Mouse (Mus musculus): ENCODE data around the gene Myo6. TPM values are rescaled to one million over a fixed set of nuclear protein-coding genes. Genes with fewer than 3 reads are reported as not detected.

Myo6 gene
- total and polyA plus RNA-seq, 3 experiments, result 1.2 to 1.6 TPM; not detected in 1

DNA sequence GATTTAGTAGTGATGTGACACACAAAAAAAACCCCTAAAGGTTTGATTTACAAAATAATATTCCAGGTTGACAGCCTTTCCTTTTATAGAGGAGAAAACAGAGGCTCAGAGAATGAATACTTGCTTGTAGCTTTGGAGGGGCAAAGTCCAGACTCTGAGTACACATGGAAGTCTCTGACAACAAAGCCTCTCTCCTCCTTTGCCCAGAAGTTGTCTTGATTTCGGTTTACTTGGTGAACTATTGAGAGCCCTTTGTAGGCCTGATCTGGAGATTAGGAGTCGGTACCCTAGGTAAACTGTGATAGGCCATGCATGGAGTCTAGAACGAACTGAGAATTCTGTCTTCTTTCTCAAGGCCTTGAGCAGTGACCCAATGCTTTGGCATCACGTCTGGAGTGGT lies 2.3 kb downstream of the Myo6 start:
- H3K79me2 ChIP-seq (ENCODE audit: control insufficient read depth, insufficient read depth, low read length, poor library complexity), result no peaks in the 10 kb centered on the region
- no peak overlapping the region for H3K27ac ChIP-seq (ENCODE audit: control insufficient read depth, low read depth, low read length)
- H3K4me1 ChIP-seq (ENCODE audit: control insufficient read depth in 1 of 2, insufficient read depth in 2 of 2, low read length in 2 of 2), result peaks cover 2 to 5% of the 10 kb centered on the region in 2 experiments; a peak in 3 of 4 replicates
- no peaks in the 10 kb centered on the region; a peak in 1 of 4 replicates for H3K27me3 ChIP-seq (ENCODE audit: control insufficient read depth in 1 of 2, insufficient read depth in 2 of 2, low read length in 2 of 2)
- H3K9ac ChIP-seq (ENCODE audit: control insufficient read depth, low read depth, low read length, poor library complexity, severe bottlenecking), result no peak overlapping the region
- TF ChIP-seq MAZ (IDR thresholded peaks at IDR 0.05; ENCODE audit: low read depth, low read length) (no peak), MXI1 (IDR thresholded peaks at IDR 0.05; ENCODE audit: low read depth, low read length) (no peak), JUND (IDR thresholded peaks at IDR 0.05; ENCODE audit: low read depth, low read length) (no peak), RCOR1 (IDR thresholded peaks at IDR 0.05; ENCODE audit: low read depth, low read length) (no peak), HCFC1 (IDR thresholded peaks at IDR 0.05; ENCODE audit: low read depth, low read length) (no peak), MAFK (IDR thresholded peaks at IDR 0.05; ENCODE audit: borderline replicate concordance, low read depth, low read length) (no peak), NELFE (IDR thresholded peaks at IDR 0.05; ENCODE audit: low read depth, low read length) (no peak), USF1 (IDR thresholded peaks at IDR 0.05; ENCODE audit: low read depth, low read length) (no peak), ETS1 (IDR thresholded peaks at IDR 0.05; ENCODE audit: low read depth, low read length) (no peak), CHD1 (IDR thresholded peaks at IDR 0.05; ENCODE audit: low read depth, low read length) (no peak), SMC3 (IDR thresholded peaks at IDR 0.05; ENCODE audit: low read depth, low read length) (no peak), CHD2 (IDR thresholded peaks at IDR 0.05; ENCODE audit: low read length) (no peak), E2F4 (IDR thresholded peaks at IDR 0.05; ENCODE audit: borderline replicate concordance, low read depth, low read length) (no peak), MYC (IDR thresholded peaks at IDR 0.05; ENCODE audit: low read depth, low read length) (no peak), RAD21 (IDR thresholded peaks at IDR 0.05; ENCODE audit: low read depth, low read length) (no peak)
- H3K36me3 ChIP-seq (ENCODE audit: control insufficient read depth in 1 of 2, insufficient read depth in 2 of 2, low read length in 2 of 2), result peaks cover 0 to 11% of the 10 kb centered on the region in 2 experiments; a peak in 2 of 4 replicates
- no peaks in the 10 kb centered on the region for H3K9me3 ChIP-seq (replicated peaks; ENCODE audit: insufficient read depth, low read length)
- no peak overlapping the region for H3K4me3 ChIP-seq (ENCODE audit: control insufficient read depth in 1 of 2, insufficient read depth in 1 of 2, low read depth in 2 of 2, low read length in 2 of 2)
- no peak for DNase-seq (ENCODE audit: low read depth, low spot score)

DNA sequence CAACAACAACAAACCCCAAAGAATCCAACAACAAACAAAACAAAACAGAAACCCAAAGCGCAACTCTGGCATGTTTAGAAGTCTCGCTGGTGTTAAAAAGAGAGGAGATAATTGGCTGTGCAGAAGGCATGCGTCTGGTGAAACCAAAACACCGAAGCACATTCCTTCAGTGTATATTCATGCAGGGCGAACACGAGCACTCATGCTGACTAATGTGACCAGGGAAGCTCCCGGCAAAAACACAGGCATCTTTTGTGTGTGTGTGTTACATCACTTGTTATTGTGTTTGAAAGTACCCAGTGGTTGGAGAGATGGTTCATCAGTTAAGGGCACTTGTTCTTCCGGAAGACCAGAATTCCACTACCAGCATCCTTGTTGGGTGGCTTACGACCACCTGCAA lies 4.7 kb downstream of the Myo6 start:
- no peak for DNase-seq (ENCODE audit: low read depth, low spot score)
- no peak overlapping the region for H3K27ac ChIP-seq (ENCODE audit: control insufficient read depth, low read depth, low read length)
- no peaks in the 10 kb centered on the region for H3K79me2 ChIP-seq (ENCODE audit: control insufficient read depth, insufficient read depth, low read length, poor library complexity)
- H3K36me3 ChIP-seq (ENCODE audit: control insufficient read depth in 1 of 2, insufficient read depth in 2 of 2, low read length in 2 of 2), result peaks cover 0 to 3% of the 10 kb centered on the region in 2 experiments; a peak in 2 of 4 replicates
- TF ChIP-seq JUND (IDR thresholded peaks at IDR 0.05; ENCODE audit: low read depth, low read length), result no peak
- TF ChIP-seq POLR2A (IDR thresholded peaks at IDR 0.05; ENCODE audit: control insufficient read depth in 1 of 2, insufficient read depth in 1 of 2, low read depth in 1 of 2, low read length in 2 of 2, poor library complexity in 1 of 2), result no peak
- no peak for TF ChIP-seq ZKSCAN1 (IDR thresholded peaks at IDR 0.05; ENCODE audit: low read depth, low read length)
- TF ChIP-seq RAD21 (IDR thresholded peaks at IDR 0.05; ENCODE audit: low read depth, low read length), result no peak
- no peak for TF ChIP-seq CHD1 (IDR thresholded peaks at IDR 0.05; ENCODE audit: low read depth, low read length)
- no peak for TF ChIP-seq MXI1 (IDR thresholded peaks at IDR 0.05; ENCODE audit: low read depth, low read length)
- no peak for TF ChIP-seq MEF2A (IDR thresholded peaks at IDR 0.05; ENCODE audit: extremely low read depth, insufficient replicate concordance, low read depth, low read length, poor library complexity, severe bottlenecking)
- TF ChIP-seq MAFK (IDR thresholded peaks at IDR 0.05; ENCODE audit: borderline replicate concordance, low read depth, low read length), result no peak
- no peak for TF ChIP-seq TAL1 (IDR thresholded peaks at IDR 0.05; ENCODE audit: low read length)
- TF ChIP-seq CTCF (IDR thresholded peaks at IDR 0.05 in 2 of 3, conservative IDR thresholded peaks at IDR 0.05 in 1 of 3; ENCODE audit: control insufficient read depth in 1 of 3, insufficient read depth in 1 of 3, low read depth in 2 of 3, low read length in 3 of 3, poor library complexity in 1 of 3, severe bottlenecking in 1 of 3), result no peak
- TF ChIP-seq USF1 (IDR thresholded peaks at IDR 0.05; ENCODE audit: low read depth, low read length), result no peak
- no peaks in the 10 kb centered on the region; a peak in 1 of 4 replicates for H3K27me3 ChIP-seq (ENCODE audit: control insufficient read depth in 1 of 2, insufficient read depth in 2 of 2, low read length in 2 of 2)
- no peak overlapping the region for H3K4me3 ChIP-seq (ENCODE audit: control insufficient read depth in 1 of 2, insufficient read depth in 1 of 2, low read depth in 2 of 2, low read length in 2 of 2)
- no peaks in the 10 kb centered on the region; a peak in 1 of 4 replicates for H3K4me1 ChIP-seq (ENCODE audit: control insufficient read depth in 1 of 2, insufficient read depth in 2 of 2, low read length in 2 of 2)
- H3K9me3 ChIP-seq (replicated peaks; ENCODE audit: insufficient read depth, low read length), result no peaks in the 10 kb centered on the region
- no peak overlapping the region for H3K9ac ChIP-seq (ENCODE audit: control insufficient read depth, low read depth, low read length, poor library complexity, severe bottlenecking)

Data from MEL (cell line).